Mouse (Mus musculus) embryonic facial prominence, embryonic 10.5 days (tissue): ENCODE data around the gene Ina. TPM values are rescaled to one million over a fixed set of nuclear protein-coding genes. Genes with fewer than 3 reads are reported as not detected.
"Not testable (repeated sequence)": the region's sequence is repeated elsewhere in the genome, so short reads cannot be mapped to it uniquely, and the experiment has no call there.

Experiments
- DNase-seq: peaks from one replicate; pipeline ENCODE4 v3.0.0-alpha.2; 2017; ENCODE audit warnings: low spot score
- H3K27ac ChIP-seq: fragments of 300-500 bp; sonication (generic); replicated peaks from 2 replicates; pipeline ENCODE4 v1.5.1; 2016; ENCODE audit warnings: mild to moderate bottlenecking
- H3K27me3 ChIP-seq: fragments of 300-500 bp; sonication (generic); replicated peaks from 2 replicates; pipeline ENCODE4 v1.6.1; 2016; ENCODE audit warnings: low read depth, mild to moderate bottlenecking; ENCODE audit not compliant: poor library complexity, severe bottlenecking
- H3K36me3 ChIP-seq: fragments of 300-500 bp; sonication (generic); replicated peaks from 2 replicates; pipeline ENCODE4 v1.6.1; 2016; ENCODE audit warnings: mild to moderate bottlenecking, moderate library complexity
- H3K4me1 ChIP-seq: fragments of 300-500 bp; sonication (generic); 2 replicates; pipeline ENCODE4 v1.6.1; 2016
- H3K4me3 ChIP-seq: fragments of 300-500 bp; sonication (generic); 2 replicates; pipeline ENCODE4 v1.5.1; 2016; ENCODE audit warnings: mild to moderate bottlenecking, moderate library complexity
- H3K9me3 ChIP-seq: fragments of 300-500 bp; sonication (generic); 2 replicates; pipeline ENCODE4 v1.6.1; 2016; ENCODE audit warnings: mild to moderate bottlenecking
- WGBS: fragments of 180-500 bp; shearing (Covaris S2); methylation state at CpG from one replicate; pipeline ENCODE4 v1.1.7; 2016; 5-methylcytosine and 5-hydroxymethylcytosine counted together
- polyA plus RNA-seq: library from polyadenylated mRNA; unstranded; fragments of >200 nt; fragmentation: Nextera tagmentation; extraction: Ambion mirVana; gene quantifications from 2 replicates; pipeline ENCODE4 v1.2.1, GENCODE M21; 2016

The Ina gene
- polyA plus RNA-seq, 1 experiment from 2014 or later: 24.3 TPM

GRCm38 (mm10) chr19:46976743-46977142 lies 37.8 kb upstream of the Ina start:
- H3K4me1 ChIP-seq: peaks cover 4% of the 10 kb centered on the region

GRCm38 (mm10) chr19:46977460-46977859 lies 37.0 kb upstream of the Ina start:
- H3K9me3 ChIP-seq: no peaks in the 10 kb centered on the region
- no peak overlapping the region for H3K4me3 ChIP-seq
- no peaks in the 10 kb centered on the region for H3K27me3 ChIP-seq
- no peak overlapping the region for H3K27ac ChIP-seq
- peaks cover 6% of the 10 kb centered on the region for H3K4me1 ChIP-seq
- WGBS: 60% methylated on average over 6 of the region's 6 CpGs
- DNase-seq: no peak
- H3K36me3 ChIP-seq: no peaks in the 10 kb centered on the region

More at GRCm38 (mm10) chr19:46976743-46977142, 37.8 kb upstream of the Ina start:
- Histone ChIP-seq H3K9me3 (no peaks in the 10 kb centered on the region), H3K36me3 (no peaks in the 10 kb centered on the region), H3K27me3 (no peaks in the 10 kb centered on the region), H3K27ac (no peak overlapping the region), H3K4me3 (no peak overlapping the region)
- DNase-seq: no peak
- 74% methylated on average over 2 of the region's 2 CpGs for WGBS

GRCm38 (mm10) chr19:46978069-46978468 lies 36.4 kb upstream of the Ina start:
- H3K4me3 ChIP-seq, H3K36me3 ChIP-seq, DNase-seq, H3K27me3 ChIP-seq, H3K27ac ChIP-seq, H3K9me3 ChIP-seq: not testable (repeated sequence)
- 95% methylated on average over 3 of the region's 3 CpGs for WGBS
- peaks cover 12% of the 10 kb centered on the region for H3K4me1 ChIP-seq

- Histone ChIP-seq H3K27me3 (no peaks in the 10 kb centered on the region), H3K4me3 (no peak overlapping the region), H3K36me3 (no peaks in the 10 kb centered on the region), H3K9me3 (no peaks in the 10 kb centered on the region), H3K4me1 (peaks cover 22% of the 10 kb centered on the region), H3K27ac (no peak overlapping the region)
- 87% methylated on average over 17 of the region's 17 CpGs for WGBS
- DNase-seq: no peak
Measured at GRCm38 (mm10) chr19:46978920-46979780, 35.3 kb upstream of the Ina start.

GRCm38 (mm10) chr19:46979781-46980105 lies 34.8 kb upstream of the Ina start:
- Histone ChIP-seq H3K4me3 (no peak overlapping the region), H3K27me3 (no peaks in the 10 kb centered on the region), H3K36me3 (no peaks in the 10 kb centered on the region), H3K9me3 (no peaks in the 10 kb centered on the region), H3K27ac (no peak overlapping the region), H3K4me1 (peaks cover 23% of the 10 kb centered on the region)
- no peak for DNase-seq
- 83% methylated on average over 3 of the region's 3 CpGs for WGBS

- WGBS: 38% methylated on average over 6 of the region's 6 CpGs
- Histone ChIP-seq H3K4me1 (peaks cover 23% of the 10 kb centered on the region), H3K9me3 (no peaks in the 10 kb centered on the region), H3K27me3 (no peaks in the 10 kb centered on the region), H3K36me3 (no peaks in the 10 kb centered on the region), H3K27ac (no peak overlapping the region), H3K4me3 (no peak overlapping the region)
- DNase-seq: no peak
Measured at GRCm38 (mm10) chr19:46981462-46981861, 33.0 kb upstream of the Ina start.

GRCm38 (mm10) chr19:46983352-46983965 lies 31.0 kb upstream of the Ina start:
- Histone ChIP-seq H3K27ac (peak overlapping the region; percentile 51), H3K36me3 (no peaks in the 10 kb centered on the region), H3K9me3 (no peaks in the 10 kb centered on the region), H3K27me3 (no peaks in the 10 kb centered on the region), H3K4me3 (no peak overlapping the region), H3K4me1 (peaks cover 34% of the 10 kb centered on the region)
- 54% methylated on average over 14 of the region's 14 CpGs for WGBS
- DNase-seq: no peak

- WGBS: 57% methylated on average over 11 of the region's 11 CpGs
- no peak for DNase-seq
- H3K4me3 ChIP-seq: no peak overlapping the region
- no peaks in the 10 kb centered on the region for H3K27me3 ChIP-seq
- H3K27ac ChIP-seq: peak overlapping the region; percentile 49; the same call in 1 of the 2 replicates
- no peaks in the 10 kb centered on the region for H3K9me3 ChIP-seq
- H3K4me1 ChIP-seq: peaks cover 39% of the 10 kb centered on the region
- H3K36me3 ChIP-seq: no peaks in the 10 kb centered on the region
Measured at GRCm38 (mm10) chr19:46983966-46984380, 30.5 kb upstream of the Ina start.

GRCm38 (mm10) chr19:46984726-46985622 lies 29.5 kb upstream of the Ina start:
- H3K27ac ChIP-seq: no peak overlapping the region
- WGBS: 88% methylated on average over 13 of the region's 13 CpGs
- H3K4me3 ChIP-seq: no peak overlapping the region
- no peaks in the 10 kb centered on the region for H3K27me3 ChIP-seq
- no peaks in the 10 kb centered on the region for H3K9me3 ChIP-seq
- H3K4me1 ChIP-seq: peaks cover 45% of the 10 kb centered on the region
- DNase-seq: no peak
- H3K36me3 ChIP-seq: no peaks in the 10 kb centered on the region

- no peak for DNase-seq
- H3K27me3 ChIP-seq: no peaks in the 10 kb centered on the region
- no peaks in the 10 kb centered on the region for H3K36me3 ChIP-seq
- no peaks in the 10 kb centered on the region for H3K9me3 ChIP-seq
- no peak overlapping the region for H3K27ac ChIP-seq
- WGBS: 86% methylated on average over 6 of the region's 6 CpGs
- H3K4me3 ChIP-seq: no peak overlapping the region
- H3K4me1 ChIP-seq: peaks cover 38% of the 10 kb centered on the region
Measured at GRCm38 (mm10) chr19:46987646-46988045, 26.9 kb upstream of the Ina start.

- no peaks in the 10 kb centered on the region for H3K9me3 ChIP-seq
- no peaks in the 10 kb centered on the region for H3K27me3 ChIP-seq
- WGBS: 63% methylated on average over 16 of the region's 16 CpGs
- no peak overlapping the region for H3K4me3 ChIP-seq
- no peaks in the 10 kb centered on the region for H3K36me3 ChIP-seq
- H3K27ac ChIP-seq: peak overlapping the region; percentile 55
- H3K4me1 ChIP-seq: peaks cover 31% of the 10 kb centered on the region
- no peak for DNase-seq
Measured at GRCm38 (mm10) chr19:46988231-46989087, 26.0 kb upstream of the Ina start.
